ENCODE assay signal across 9 mouse cellular contexts in the genomic region with DNA sequence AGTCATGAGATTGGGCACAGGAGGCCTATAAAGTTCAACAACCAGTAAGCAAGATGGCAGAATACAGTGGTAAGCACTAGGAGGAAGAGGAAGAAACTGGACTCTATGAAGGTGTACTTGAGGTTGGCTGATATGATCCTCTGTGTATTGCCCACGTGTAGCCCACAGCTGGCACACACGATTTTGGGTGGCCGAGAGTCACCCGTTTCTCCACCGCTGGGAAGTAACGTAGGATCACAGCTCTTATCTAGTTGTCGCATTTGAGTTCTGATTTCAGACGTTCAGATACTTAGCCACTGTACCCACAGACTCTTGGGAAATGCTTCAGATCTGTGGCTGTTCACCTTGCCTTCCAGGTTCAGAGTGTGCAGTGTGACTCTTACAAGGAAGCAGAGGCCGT. TPM values are rescaled to one million over a fixed set of nuclear protein-coding genes. Genes with fewer than 3 reads are reported as not detected.
DNase-seq lines count a peak whose midpoint lies in the region; ATAC-seq and TF ChIP-seq lines count a peak whose summit lies in the region.
"Had no signal": no experiment of that assay in that cellular context is flagged by ENCODE, and none has a peak within 500 bp of the region (broad histone marks: within the 10 kb centered on the region; RNA-seq: fewer than 3 reads in every experiment).

No protein-coding gene starts in this region.

- peak overlapping the region; percentile 90 for H3K4me3 ChIP-seq in lung, embryonic 16.5 days (ENCODE audit: low read length)
- peak overlapping the region; percentile 80 for H3K4me3 ChIP-seq in embryonic facial prominence, embryonic 15.5 days (replicated peaks)
- H3K4me3 ChIP-seq in limb, embryonic 13.5 days, result peak overlapping the region; percentile 90
- peak overlapping the region; percentile 89 for H3K4me3 ChIP-seq in small intestine, adult 2 months (ENCODE audit: low read depth, low read length)

- peak overlapping the region; percentile 91 for H3K9ac ChIP-seq in lung, embryonic 16.5 days (ENCODE audit: low read length)
- H3K9ac ChIP-seq in embryonic facial prominence, embryonic 15.5 days, result peak overlapping the region; percentile 88
- H3K9ac ChIP-seq in limb, embryonic 13.5 days, result peak overlapping the region; percentile 92

- H3K4me2 ChIP-seq in lung, embryonic 16.5 days (ENCODE audit: low read depth, low read length), result peak overlapping the region; percentile 82
- peak overlapping the region; percentile 68 for H3K4me2 ChIP-seq in embryonic facial prominence, embryonic 15.5 days (replicated peaks)
- peak overlapping the region; percentile 86 for H3K4me2 ChIP-seq in limb, embryonic 13.5 days (replicated peaks)

- no peak for TF ChIP-seq CTCF in small intestine, adult 2 months (IDR thresholded peaks at IDR 0.05; ENCODE audit: extremely low read depth, insufficient read length, insufficient replicate concordance, low read depth, low read length)

- H3K9me3 ChIP-seq in lung, embryonic 16.5 days (ENCODE audit: control insufficient read depth, low read length), result no peaks in the 10 kb centered on the region
- H3K9me3 ChIP-seq in embryonic facial prominence, embryonic 15.5 days (replicated peaks), result no peaks in the 10 kb centered on the region
- no peaks in the 10 kb centered on the region for H3K9me3 ChIP-seq in limb, embryonic 13.5 days

- DNase-seq in lung, postnatal 25 days (ENCODE audit: low spot score), result no peak
- DNase-seq in layer of hippocampus, adult 9-10 months (ENCODE audit: low spot score), result no peak
- DNase-seq in right cerebral cortex, postnatal 36 days (ENCODE audit: low spot score in 2 of 2), result no peak
- DNase-seq in kidney, postnatal 14 days, result no peak
- DNase-seq: thymus, postnatal 4 days had no signal

- H3K27me3 ChIP-seq in lung, embryonic 16.5 days (ENCODE audit: control insufficient read depth, insufficient read depth, low read depth, low read length), result no peaks in the 10 kb centered on the region
- H3K27me3 ChIP-seq in embryonic facial prominence, embryonic 15.5 days, result no peaks in the 10 kb centered on the region
- no peaks in the 10 kb centered on the region for H3K27me3 ChIP-seq in limb, embryonic 13.5 days
- no peaks in the 10 kb centered on the region for H3K27me3 ChIP-seq in small intestine, adult 2 months (ENCODE audit: control insufficient read depth, insufficient read depth, low read length)

- TF ChIP-seq POLR2A in small intestine, adult 2 months (IDR thresholded peaks at IDR 0.05; ENCODE audit: low read depth, low read length), result no peak

- H3K27ac ChIP-seq in lung, embryonic 16.5 days (ENCODE audit: low read length), result no peak overlapping the region
- H3K27ac ChIP-seq in embryonic facial prominence, embryonic 15.5 days (replicated peaks), result no peak overlapping the region
- H3K27ac ChIP-seq in limb, embryonic 13.5 days, result peak overlapping the region; percentile 65; the same call in 1 of the 2 replicates
- H3K27ac ChIP-seq in small intestine, adult 2 months (ENCODE audit: insufficient read depth, low read depth, low read length), result 0 out of 2 replicates have a peak overlapping the region, but pooled peaks have one; percentile 22

- 78% methylated on average over 9 of the region's 9 CpGs for WGBS in lung, embryonic 16.5 days
- 83% methylated on average over 9 of the region's 9 CpGs for WGBS in embryonic facial prominence, embryonic 15.5 days
- 85% methylated on average over 9 of the region's 9 CpGs for WGBS in limb, embryonic 13.5 days
- 42% methylated on average over 9 of the region's 9 CpGs for whole genome bisulfite sequencing in small intestine, adult 2 months

- no peaks in the 10 kb centered on the region; the same call in 1 of the 2 replicates for H3K36me3 ChIP-seq in lung, embryonic 16.5 days (ENCODE audit: control insufficient read depth, insufficient read depth, low read length)
- peaks cover 5% of the 10 kb centered on the region; the same call in 1 of the 2 replicates for H3K36me3 ChIP-seq in embryonic facial prominence, embryonic 15.5 days
- peaks cover 5% of the 10 kb centered on the region for H3K36me3 ChIP-seq in limb, embryonic 13.5 days
- H3K36me3 ChIP-seq in small intestine, adult 2 months (ENCODE audit: control insufficient read depth, insufficient read depth, low read length), result no peaks in the 10 kb centered on the region

- ATAC-seq in lung, embryonic 16.5 days (ENCODE audit: low read depth), result no peak
- no peak for ATAC-seq in embryonic facial prominence, embryonic 15.5 days (ENCODE audit: insufficient number of reproducible peaks, low FRiP score, low TSS enrichment, low read depth)
- no peak for ATAC-seq in limb, embryonic 13.5 days (ENCODE audit: low FRiP score, low read depth)

- peaks cover 14% of the 10 kb centered on the region for H3K4me1 ChIP-seq in lung, embryonic 16.5 days (replicated peaks; ENCODE audit: control insufficient read depth, insufficient read depth, low read length)
- peaks cover 32% of the 10 kb centered on the region for H3K4me1 ChIP-seq in embryonic facial prominence, embryonic 15.5 days
- peaks cover 46% of the 10 kb centered on the region for H3K4me1 ChIP-seq in limb, embryonic 13.5 days
- peaks cover 33% of the 10 kb centered on the region for H3K4me1 ChIP-seq in small intestine, adult 2 months (ENCODE audit: control insufficient read depth, insufficient read depth, insufficient read length, low read length)

RNA-seq across cellular contexts. Expression of gene Vapb, which starts 0.9 kb away (rescaled TPM):
- 15.5 and 19.2 TPM in 2 replicates for polyA plus RNA-seq in lung, embryonic 16.5 days (2015; fragmentation: Nextera tagmentation; extraction: Ambion mirVana)
- polyA plus RNA-seq in embryonic facial prominence, embryonic 15.5 days (2015; fragmentation: Nextera tagmentation; extraction: Ambion mirVana), result 15.5 and 16.5 TPM in 2 replicates
- polyA plus RNA-seq in limb, embryonic 13.5 days (2015; fragmentation: Nextera tagmentation; extraction: Ambion mirVana), result 10.2 and 11.0 TPM in 2 replicates
- polyA plus RNA-seq in small intestine, adult 2 months (2012; rRNA removed), result 5.5 and 10.8 TPM in 2 replicates

RNA-seq across cellular contexts. Expression of gene 1700010B08Rik, which starts 19.0 kb away (rescaled TPM):
- polyA plus RNA-seq in lung, embryonic 16.5 days (2015; fragmentation: Nextera tagmentation; extraction: Ambion mirVana), result not detected in 2 replicates
- not detected in 2 replicates for polyA plus RNA-seq in embryonic facial prominence, embryonic 15.5 days (2015; fragmentation: Nextera tagmentation; extraction: Ambion mirVana)
- not detected in 2 replicates for polyA plus RNA-seq in limb, embryonic 13.5 days (2015; fragmentation: Nextera tagmentation; extraction: Ambion mirVana)
- not detected in 2 replicates for polyA plus RNA-seq in small intestine, adult 2 months (2012; rRNA removed)

Comparison
In these comparisons a context has a peak if more than half of its experiments do, and no peak if none do; other contexts are left out.
1. H3K27ac ChIP-seq: peak in limb, embryonic 13.5 days (single experiment) and small intestine, adult 2 months (single experiment); none in lung, embryonic 16.5 days (single experiment) and embryonic facial prominence, embryonic 15.5 days (single experiment).
2. Peak in every context shown above with its lines, with median percentiles within 50 percentile points of each other: H3K4me2 ChIP-seq, H3K4me3 ChIP-seq and H3K9ac ChIP-seq.